Mouse (Mus musculus): ENCODE results near the gene Myoz2.

DNA sequence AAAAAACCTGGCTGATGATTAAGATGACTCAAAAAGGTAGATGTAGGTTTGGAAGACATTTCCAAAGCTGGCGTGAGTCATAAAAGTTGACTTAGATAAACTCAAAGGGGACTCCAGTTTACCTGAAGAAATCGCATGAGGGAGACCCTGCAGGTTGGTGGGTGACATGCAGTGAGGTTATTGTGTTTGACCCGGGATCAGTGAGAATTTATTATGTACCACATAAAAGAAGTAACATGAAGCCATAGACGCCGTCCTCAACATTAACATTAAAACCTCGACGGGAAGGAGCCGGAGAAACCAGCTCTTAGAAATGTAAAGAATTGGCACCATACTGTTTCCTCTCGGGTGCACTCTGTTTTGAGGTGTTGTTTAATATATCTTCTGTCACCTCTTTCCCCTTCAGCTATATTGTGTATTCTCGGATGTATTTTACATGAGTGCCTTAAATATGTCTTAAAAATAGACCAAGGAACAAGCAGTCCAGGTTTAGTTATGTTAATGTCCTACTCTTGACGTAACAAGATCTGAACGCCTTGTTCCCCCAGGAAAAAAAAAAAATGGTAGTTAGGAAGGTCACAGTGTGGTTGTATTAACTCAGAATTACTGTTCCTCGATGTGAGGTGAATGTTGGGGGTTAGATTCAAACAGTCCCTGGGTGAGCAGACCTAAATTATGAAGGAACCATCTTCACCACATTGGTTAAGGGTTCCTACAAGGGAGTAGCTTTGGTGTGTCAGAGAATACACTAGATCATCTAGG, 49.5 kb downstream of the Myoz2 start:
- no peak for TF ChIP-seq POLR2A (IDR thresholded peaks at IDR 0.05; ENCODE audit: insufficient read depth, low read depth, low read length)
- TF ChIP-seq CTCF (IDR thresholded peaks at IDR 0.05), result no peak
- TF ChIP-seq EP300 (IDR thresholded peaks at IDR 0.05; ENCODE audit: insufficient read depth, low read depth, low read length), result no peak
